15 mouse cellular contexts compared by ENCODE assay signal in genomic region chr9:116118332-116118872, GRCm38 (mm10).
"Had no signal": no experiment of that assay in that cellular context is flagged by ENCODE, and none has a peak within 500 bp of the region (broad histone marks: within the 10 kb centered on the region; RNA-seq: fewer than 3 reads in every experiment).

No protein-coding gene starts in this region.

- H3K4me3 ChIP-seq: kidney, embryonic 15.5 days; left cerebral cortex, adult 2 months; limb, embryonic 12.5 days; midbrain, embryonic 10.5 days; neural tube, embryonic 12.5 days; stomach, embryonic 15.5 days had no signal

- H3K27ac ChIP-seq: left cerebral cortex, adult 2 months; limb, embryonic 12.5 days; liver, embryonic 14.5 days; midbrain, embryonic 10.5 days; neural tube, embryonic 12.5 days; stomach, embryonic 15.5 days had no signal

- H3K4me2 ChIP-seq: kidney, embryonic 15.5 days; limb, embryonic 12.5 days; neural tube, embryonic 12.5 days; stomach, embryonic 15.5 days had no signal

- ATAC-seq: intestine, embryonic 16.5 days had no signal

- H3K4me1 ChIP-seq: midbrain, embryonic 10.5 days; neural tube, embryonic 12.5 days had no signal

- H3K36me3 ChIP-seq: midbrain, embryonic 10.5 days; neural tube, embryonic 12.5 days had no signal

- DNase-seq: kidney, adult 2 months; kidney, postnatal 25 days; lung, postnatal 4 days; midbrain, embryonic 14.5 days; right cerebral cortex, postnatal 14 days; thymus, adult 2 months; thymus, postnatal 25 days had no signal

- H3K27me3 ChIP-seq: kidney, embryonic 15.5 days; limb, embryonic 12.5 days; neural tube, embryonic 12.5 days; stomach, embryonic 15.5 days had no signal

- H3K9ac ChIP-seq: kidney, embryonic 15.5 days; limb, embryonic 12.5 days; liver, embryonic 14.5 days; neural tube, embryonic 12.5 days; stomach, embryonic 15.5 days had no signal

- H3K9me3 ChIP-seq: kidney, embryonic 15.5 days; limb, embryonic 12.5 days; midbrain, embryonic 10.5 days; neural tube, embryonic 12.5 days; stomach, embryonic 15.5 days had no signal
